Mouse (Mus musculus) MEL (cell line): ENCODE results near the gene Hoxa11. TPM values are rescaled to one million over a fixed set of nuclear protein-coding genes. Genes with fewer than 3 reads are reported as not detected.

Experiments used
- DNase-seq: peaks from one replicate; pipeline ENCODE4 v3.0.0; 2011; ENCODE audit warnings: low read depth, low spot score
- H3K27ac ChIP-seq: 2 replicates; pipeline ENCODE4 v1.5.1; 2012; ENCODE audit warnings: low read depth, mild to moderate bottlenecking, control low read depth, low read length, moderate library complexity; ENCODE audit not compliant: control insufficient read depth
- H3K27me3 ChIP-seq, 2 experiments: fragments of 150-350 bp in 1 of 2; sonication (generic) in 1 of 2; 2 replicates each; pipeline ENCODE4 v1.6.1; 2012; ENCODE audit warnings: low read length in 2 of 2, mild to moderate bottlenecking in 2 of 2, improper control_type of control experiment in 1 of 2, moderate library complexity in 1 of 2; ENCODE audit not compliant: insufficient read depth in 2 of 2, control insufficient read depth in 1 of 2
- H3K36me3 ChIP-seq, 2 experiments: 2 replicates each; pipeline ENCODE4 v1.6.1; 2012 to 2014; ENCODE audit warnings: low read length in 2 of 2, improper control_type of control experiment in 1 of 2, inconsistent platforms in 1 of 2, mild to moderate bottlenecking in 1 of 2; ENCODE audit not compliant: insufficient read depth in 2 of 2, control insufficient read depth in 1 of 2
- H3K4me1 ChIP-seq, 2 experiments: fragments of 150-350 bp in 1 of 2; sonication (generic) in 1 of 2; 2 replicates each; pipeline ENCODE4 v1.6.1; 2012; ENCODE audit warnings: low read length in 2 of 2, improper control_type of control experiment in 1 of 2, mild to moderate bottlenecking in 1 of 2; ENCODE audit not compliant: insufficient read depth in 2 of 2, control insufficient read depth in 1 of 2
- H3K4me3 ChIP-seq, 2 experiments: fragments of 150-350 bp in 1 of 2; sonication (generic) in 1 of 2; 2 replicates each; pipeline ENCODE4 v1.5.1; 2012; ENCODE audit warnings: low read depth in 2 of 2, low read length in 2 of 2, mild to moderate bottlenecking in 2 of 2, moderate library complexity in 2 of 2, control low read depth in 1 of 2, improper control_type of control experiment in 1 of 2; ENCODE audit not compliant: control insufficient read depth in 1 of 2, insufficient read depth in 1 of 2
- H3K79me2 ChIP-seq: 2 replicates; pipeline ENCODE4 v1.6.1; 2012; ENCODE audit warnings: mild to moderate bottlenecking, low read length, moderate library complexity; ENCODE audit not compliant: control insufficient read depth, poor library complexity, insufficient read depth
- H3K9ac ChIP-seq: 2 replicates; pipeline ENCODE4 v1.6.1; 2012; ENCODE audit warnings: low read depth, mild to moderate bottlenecking, control low read depth, low read length, moderate library complexity; ENCODE audit not compliant: control insufficient read depth, poor library complexity, severe bottlenecking
- H3K9me3 ChIP-seq: fragments of 150-350 bp; sonication (generic); replicated peaks from 2 replicates; pipeline ENCODE4 v1.6.1; 2012; ENCODE audit warnings: mild to moderate bottlenecking, low read length, improper control_type of control experiment, moderate library complexity; ENCODE audit not compliant: insufficient read depth
- CTCF ChIP-seq, 3 experiments: IDR thresholded peaks in 2 of 3; conservative IDR thresholded peaks in 1 of 3; 2 replicates each; pipeline ENCODE4 v1.5.1; 2011 to 2012; ENCODE audit warnings: low read length in 3 of 3, low read depth in 2 of 3, mild to moderate bottlenecking in 2 of 3, improper control_type of control experiment in 1 of 3, inconsistent platforms in 1 of 3, mixed read lengths in 1 of 3, moderate library complexity in 1 of 3; ENCODE audit not compliant: control insufficient read depth in 1 of 3, insufficient read depth in 1 of 3, poor library complexity in 1 of 3, severe bottlenecking in 1 of 3
- E2F4 ChIP-seq: IDR thresholded peaks from 2 replicates; pipeline ENCODE4 v1.6.1; 2011; ENCODE audit warnings: low read depth, low read length, improper control_type of control experiment, borderline replicate concordance
- ELF1 ChIP-seq: IDR thresholded peaks from 2 replicates; pipeline ENCODE4 v1.6.1; 2014; ENCODE audit warnings: low read depth, mild to moderate bottlenecking, inconsistent platforms, low read length, improper control_type of control experiment, moderate library complexity
- EP300 ChIP-seq, 2 experiments: IDR thresholded peaks; 2 replicates each; pipeline ENCODE4 v1.6.1; 2011; ENCODE audit warnings: improper control_type of control experiment in 2 of 2, low read length in 2 of 2, low read depth in 1 of 2, mild to moderate bottlenecking in 1 of 2
- HCFC1 ChIP-seq: IDR thresholded peaks from 2 replicates; pipeline ENCODE4 v1.6.1; 2012; ENCODE audit warnings: low read depth, mild to moderate bottlenecking, inconsistent platforms, low read length, improper control_type of control experiment, moderate library complexity
- JUND ChIP-seq: IDR thresholded peaks from 2 replicates; pipeline ENCODE4 v1.6.1; 2011; ENCODE audit warnings: low read depth, mild to moderate bottlenecking, improper control_type of control experiment, low read length
- MAFK ChIP-seq: IDR thresholded peaks from 2 replicates; pipeline ENCODE4 v1.6.1; 2011; ENCODE audit warnings: low read depth, mild to moderate bottlenecking, low read length, improper control_type of control experiment, borderline replicate concordance
- MAX ChIP-seq: IDR thresholded peaks from 2 replicates; pipeline ENCODE4 v1.6.1; 2011; ENCODE audit warnings: low read length, improper control_type of control experiment
- MEF2A ChIP-seq: IDR thresholded peaks from 2 replicates; pipeline ENCODE4 v1.6.1; 2014; ENCODE audit warnings: low read depth, mild to moderate bottlenecking, inconsistent platforms, low read length, improper control_type of control experiment; ENCODE audit not compliant: poor library complexity, insufficient replicate concordance, severe bottlenecking; ENCODE audit errors: extremely low read depth
- MYC ChIP-seq: IDR thresholded peaks from 2 replicates; pipeline ENCODE4 v1.6.1; 2011; ENCODE audit warnings: low read depth, mild to moderate bottlenecking, low read length, improper control_type of control experiment, moderate library complexity
- NELFE ChIP-seq: IDR thresholded peaks from 2 replicates; pipeline ENCODE4 v1.6.1; 2011; ENCODE audit warnings: low read depth, low read length, improper control_type of control experiment
- POLR2A ChIP-seq, 2 experiments: IDR thresholded peaks; 2 replicates each; pipeline ENCODE4 v1.6.1; 2011 to 2012; ENCODE audit warnings: low read length in 2 of 2, mild to moderate bottlenecking in 2 of 2, control low read depth in 1 of 2, improper control_type of control experiment in 1 of 2, low read depth in 1 of 2, moderate library complexity in 1 of 2; ENCODE audit not compliant: control insufficient read depth in 1 of 2, insufficient read depth in 1 of 2, poor library complexity in 1 of 2
- POLR2AphosphoS2 ChIP-seq: IDR thresholded peaks from 2 replicates; pipeline ENCODE4 v1.6.1; 2011; ENCODE audit warnings: low read length, improper control_type of control experiment
- POLR2AphosphoS5 ChIP-seq: IDR thresholded peaks from 2 replicates; pipeline ENCODE4 v1.6.1; 2012; ENCODE audit warnings: low read depth, borderline replicate concordance, mild to moderate bottlenecking, inconsistent platforms, low read length, moderate library complexity, mixed read lengths
- RAD21 ChIP-seq: IDR thresholded peaks from 2 replicates; pipeline ENCODE4 v1.6.1; 2011; ENCODE audit warnings: mild to moderate bottlenecking, low read depth, low read length, improper control_type of control experiment
- RCOR1 ChIP-seq: IDR thresholded peaks from 2 replicates; pipeline ENCODE4 v1.6.1; 2012; ENCODE audit warnings: low read depth, mild to moderate bottlenecking, inconsistent platforms, low read length, improper control_type of control experiment
- SMC3 ChIP-seq: IDR thresholded peaks from 2 replicates; pipeline ENCODE4 v1.6.1; 2011; ENCODE audit warnings: low read depth, low read length, improper control_type of control experiment
- TAL1 ChIP-seq: IDR thresholded peaks from 2 replicates; pipeline ENCODE4 v1.6.1; 2012; ENCODE audit warnings: mild to moderate bottlenecking, inconsistent platforms, low read length, moderate library complexity, mixed read lengths
- TBP ChIP-seq: IDR thresholded peaks from 2 replicates; pipeline ENCODE4 v1.8.0; 2011; ENCODE audit warnings: low read depth, low read length, improper control_type of control experiment
- TCF12 ChIP-seq: IDR thresholded peaks from 2 replicates; pipeline ENCODE4 v1.6.1; 2014; ENCODE audit warnings: low read depth, mild to moderate bottlenecking, inconsistent platforms, low read length, improper control_type of control experiment, moderate library complexity
- USF1 ChIP-seq: IDR thresholded peaks from 2 replicates; pipeline ENCODE4 v1.6.1; 2014; ENCODE audit warnings: low read depth, mild to moderate bottlenecking, inconsistent platforms, low read length, improper control_type of control experiment, moderate library complexity
- USF2 ChIP-seq, 2 experiments: IDR thresholded peaks; 2 replicates each; pipeline ENCODE4 v1.6.1; 2011 to 2012; ENCODE audit warnings: improper control_type of control experiment in 2 of 2, low read length in 2 of 2, borderline replicate concordance in 1 of 2, inconsistent platforms in 1 of 2, low read depth in 1 of 2, mild to moderate bottlenecking in 1 of 2; ENCODE audit not compliant: insufficient read depth in 1 of 2
- ZC3H11A ChIP-seq: IDR thresholded peaks from 2 replicates; pipeline ENCODE4 v1.6.1; 2012; ENCODE audit warnings: low read depth, mild to moderate bottlenecking, inconsistent platforms, low read length, improper control_type of control experiment
- ZMIZ1 ChIP-seq: IDR thresholded peaks from 2 replicates; pipeline ENCODE4 v1.6.1; 2012; ENCODE audit warnings: low read depth, mild to moderate bottlenecking, inconsistent platforms, low read length, improper control_type of control experiment, moderate library complexity
- ZNF384 ChIP-seq: IDR thresholded peaks from 2 replicates; pipeline ENCODE4 v1.6.1; 2012; ENCODE audit warnings: low read depth, mild to moderate bottlenecking, inconsistent platforms, low read length, improper control_type of control experiment
- polyA plus RNA-seq, 2 experiments: library from polyadenylated mRNA; stranded (reverse) in 1 of 2; unstranded in 1 of 2; fragments of >175 nt in 1 of 2; fragments of >200 nt in 1 of 2; gene quantifications; 2 replicates each; pipeline versions ENCODE4 v1.2.1 to v1.2.4; 2012; ENCODE audit warnings: low replicate concordance in 2 of 2, low read depth in 1 of 2; ENCODE audit not compliant: insufficient read length in 2 of 2, insufficient read depth in 1 of 2, missing spikeins in 1 of 2
- total RNA-seq: library from RNA; depleted of rRNA; stranded (reverse); fragments of 300-350 nt; gene quantifications from 2 replicates; pipeline ENCODE4 v1.2.3, GENCODE M21; 2012

Gene Hoxa11
- total and polyA plus RNA-seq, 3 experiments = not detected

DNA sequence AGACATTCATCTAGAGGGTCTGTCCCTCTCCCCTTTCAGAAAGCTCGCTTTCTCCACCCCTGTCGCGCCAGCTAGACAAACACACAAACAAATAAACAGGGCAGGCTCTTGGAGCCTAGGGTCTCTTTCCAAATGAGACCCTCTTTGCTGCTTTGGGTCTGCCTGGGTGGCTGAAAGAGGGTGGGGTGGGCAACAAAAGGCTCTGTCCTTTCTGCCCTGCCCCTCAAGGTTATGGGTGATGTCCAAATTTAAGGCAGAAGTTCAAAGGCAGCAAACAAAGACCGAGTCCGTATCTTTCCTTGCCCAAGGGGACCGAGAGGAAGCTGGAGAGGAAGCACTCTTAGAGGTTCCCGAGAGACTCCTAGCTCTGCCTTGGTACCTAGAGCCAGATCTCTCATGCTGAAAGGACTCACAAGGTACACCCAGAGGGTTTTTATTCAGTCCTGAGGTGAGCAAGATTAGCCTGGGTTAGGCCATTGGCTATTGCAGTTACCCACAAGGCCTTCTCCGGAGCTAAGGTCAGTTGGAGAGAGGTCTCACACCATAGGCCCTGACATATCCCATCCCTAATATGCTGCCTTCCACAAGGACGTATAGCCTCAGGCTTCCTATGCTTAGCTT lies 4.5 kb downstream of the Hoxa11 start:
- Histone ChIP-seq H3K9me3 (no peaks in the 10 kb centered on the region), H3K4me1 (no peaks in the 10 kb centered on the region), H3K36me3 (no peaks in the 10 kb centered on the region), H3K4me3 (no peak overlapping the region), H3K27ac (no peak overlapping the region), H3K9ac (no peak overlapping the region), H3K79me2 (no peaks in the 10 kb centered on the region), H3K27me3 (no peaks in the 10 kb centered on the region)
- DNase-seq = no peak
- no peak for TF ChIP-seq ZNF384
- no peak for TF ChIP-seq USF1
- no peak for TF ChIP-seq EP300 (IDR thresholded peaks at IDR 0.05; ENCODE audit: low read depth in 1 of 2, low read length in 2 of 2)
- TF ChIP-seq TAL1 = no peak
- TF ChIP-seq TCF12 = no peak
- TF ChIP-seq JUND = no peak
- no peak for TF ChIP-seq ELF1
- TF ChIP-seq MEF2A = no peak
- no peak for TF ChIP-seq MAX
- no peak for TF ChIP-seq USF2 (IDR thresholded peaks at IDR 0.05; ENCODE audit: borderline replicate concordance in 1 of 2, insufficient read depth in 1 of 2, low read depth in 1 of 2, low read length in 2 of 2)
- no peak for TF ChIP-seq ZC3H11A
- no peak for TF ChIP-seq RAD21
- no peak for TF ChIP-seq SMC3
- TF ChIP-seq MAFK = no peak
- TF ChIP-seq MYC = no peak
- no peak for TF ChIP-seq POLR2A (IDR thresholded peaks at IDR 0.05; ENCODE audit: control insufficient read depth in 1 of 2, insufficient read depth in 1 of 2, low read depth in 1 of 2, low read length in 2 of 2, poor library complexity in 1 of 2)
- no peak for TF ChIP-seq HCFC1

DNA sequence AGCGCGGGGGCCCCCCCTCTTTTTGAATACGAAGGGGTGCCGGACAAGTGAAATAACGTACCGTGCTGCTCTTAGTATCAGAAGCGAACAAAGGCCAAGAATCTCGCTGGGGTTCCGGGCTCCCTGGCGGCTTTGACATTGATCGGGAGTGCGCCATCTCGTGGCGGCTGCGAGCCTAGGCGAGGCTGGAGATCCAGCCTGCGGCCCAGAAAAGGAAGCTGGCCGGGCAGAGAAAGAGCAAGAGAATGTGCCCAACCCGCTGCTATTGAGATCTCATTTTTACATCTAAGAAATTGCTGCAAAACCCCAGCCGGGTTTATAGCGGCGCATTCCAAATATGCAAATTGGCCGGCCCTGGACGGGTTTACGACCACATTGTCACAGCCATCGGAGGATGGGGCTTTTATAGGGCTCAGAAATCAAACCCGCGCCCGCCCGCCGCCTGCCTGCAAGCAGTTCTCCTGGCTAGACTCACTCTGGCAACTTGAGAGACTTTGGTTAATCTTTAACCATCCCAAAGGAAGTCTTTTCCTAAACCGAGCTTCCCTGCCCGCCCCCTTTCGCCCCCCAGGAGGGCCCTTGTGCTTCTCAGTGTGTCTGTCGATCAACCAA lies 5.1 kb downstream of the Hoxa11 start, which contains the start of gene Hoxa10:
Gene Hoxa10 (minus strand): TSS at position 466 of the 612 bp plus-strand sequence.
- no peak for DNase-seq
- H3K9me3 ChIP-seq = no peaks in the 10 kb centered on the region
- H3K9ac ChIP-seq = no peak within 1 kb of the TSS
- H3K4me1 ChIP-seq = no peaks in the 10 kb centered on the region
- H3K36me3 ChIP-seq = no peaks in the 10 kb centered on the region
- no peaks in the 10 kb centered on the region for H3K27me3 ChIP-seq
- H3K4me3 ChIP-seq = no peak within 1 kb of the TSS
- H3K27ac ChIP-seq = no peak within 1 kb of the TSS
- no peak for TF ChIP-seq CTCF (IDR thresholded peaks at IDR 0.05 in 2 of 3, conservative IDR thresholded peaks at IDR 0.05 in 1 of 3; ENCODE audit: control insufficient read depth in 1 of 3, insufficient read depth in 1 of 3, low read depth in 2 of 3, low read length in 3 of 3, poor library complexity in 1 of 3, severe bottlenecking in 1 of 3)
- TF ChIP-seq TBP = no peak
- no peak for TF ChIP-seq ZC3H11A
- no peak for TF ChIP-seq NELFE
- no peak for TF ChIP-seq RCOR1
- TF ChIP-seq MEF2A = no peak
- TF ChIP-seq POLR2AphosphoS5 = no peak
- no peak for TF ChIP-seq E2F4
- TF ChIP-seq TCF12 = no peak
- no peak for TF ChIP-seq POLR2AphosphoS2
- TF ChIP-seq RAD21 = no peak
- TF ChIP-seq ZMIZ1 = no peak
- no peaks in the 10 kb centered on the region for H3K79me2 ChIP-seq
